Mouse (Mus musculus): Measurements from ENCODE around the gene Foxp1. TPM values are rescaled to one million over a fixed set of nuclear protein-coding genes. Genes with fewer than 3 reads are reported as not detected.
A peak's percentile ranks its signal among the peaks of the same experiment; 100 is the strongest.

The Foxp1 gene
- polyA plus RNA-seq, 2 experiments, result 101 to 166 TPM

DNA sequence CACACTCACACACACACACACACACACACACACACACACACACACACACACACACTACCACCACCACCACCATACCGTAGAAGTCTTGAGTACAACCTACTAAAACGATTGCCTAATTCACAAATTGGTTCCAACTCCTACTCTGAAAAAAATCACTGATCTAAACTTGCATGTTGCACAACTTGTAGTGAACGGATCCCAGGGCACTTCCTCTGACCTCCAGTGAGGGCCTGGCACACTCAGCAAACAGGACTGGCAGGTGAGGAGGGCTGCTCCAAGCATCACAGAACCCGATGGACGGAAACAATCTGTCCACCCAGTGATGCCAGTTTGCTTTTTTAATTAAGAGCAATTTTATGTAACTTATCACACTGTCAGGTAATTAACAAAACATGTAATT is 269.7 kb downstream of the Foxp1 start:
- no peaks in the 10 kb centered on the region for H3K36me3 ChIP-seq (ENCODE audit: control insufficient read depth, insufficient read depth, low read length)
- H3K9me3 ChIP-seq (ENCODE audit: control insufficient read depth, low read length), result no peaks in the 10 kb centered on the region
- H3K4me2 ChIP-seq (replicated peaks; ENCODE audit: low read depth, low read length, severe bottlenecking), result no peak overlapping the region
- H3K27me3 ChIP-seq (ENCODE audit: control insufficient read depth, insufficient read depth, low read length), result no peaks in the 10 kb centered on the region
- 72% methylated on average over 5 of the region's 5 CpGs for WGBS
- H3K4me1 ChIP-seq (ENCODE audit: control insufficient read depth, insufficient read depth, low read length), result no peaks in the 10 kb centered on the region
- ATAC-seq (ENCODE audit: low FRiP score, low read depth) (no peak), DNase-seq (ENCODE audit: low spot score) (no peak)
- no peak overlapping the region for H3K9ac ChIP-seq (ENCODE audit: low read depth, low read length, severe bottlenecking)
- TF ChIP-seq POLR2A (IDR thresholded peaks at IDR 0.05; ENCODE audit: borderline replicate concordance, extremely low read depth, insufficient read depth, insufficient read length), result no peak
- H3K4me3 ChIP-seq (replicated peaks; ENCODE audit: low read length), result no peak overlapping the region
- no peak overlapping the region for H3K27ac ChIP-seq (replicated peaks; ENCODE audit: low read depth, low read length)

DNA sequence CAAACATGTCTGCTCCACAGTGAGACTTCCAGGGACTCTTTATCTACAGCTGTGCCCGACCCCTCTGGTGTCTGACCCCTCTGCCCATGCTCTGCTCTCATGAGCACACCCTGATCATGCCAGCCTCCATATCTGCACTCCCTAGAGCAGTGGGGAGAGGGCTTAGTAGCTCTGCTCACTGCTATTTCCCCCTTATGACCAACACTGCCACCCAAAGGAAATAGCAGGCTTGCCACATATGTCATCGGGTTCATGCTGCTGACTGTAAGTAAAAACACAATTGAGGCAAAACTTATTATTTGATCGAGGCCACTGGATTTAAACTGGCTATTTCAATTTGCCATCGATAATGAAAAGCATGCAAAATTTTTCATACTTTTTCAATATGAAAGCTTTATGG is 270.6 kb downstream of the Foxp1 start:
- Histone ChIP-seq H3K36me3 (ENCODE audit: control insufficient read depth, insufficient read depth, low read length) (no peaks in the 10 kb centered on the region), H3K9me3 (ENCODE audit: control insufficient read depth, low read length) (no peaks in the 10 kb centered on the region), H3K4me3 (replicated peaks; ENCODE audit: low read length) (no peak overlapping the region), H3K9ac (ENCODE audit: low read depth, low read length, severe bottlenecking) (no peak overlapping the region), H3K4me1 (ENCODE audit: control insufficient read depth, insufficient read depth, low read length) (no peaks in the 10 kb centered on the region), H3K27ac (replicated peaks; ENCODE audit: low read depth, low read length) (no peak overlapping the region), H3K4me2 (replicated peaks; ENCODE audit: low read depth, low read length, severe bottlenecking) (no peak overlapping the region), H3K27me3 (ENCODE audit: control insufficient read depth, insufficient read depth, low read length) (no peaks in the 10 kb centered on the region)
- no peak for TF ChIP-seq POLR2A (IDR thresholded peaks at IDR 0.05; ENCODE audit: borderline replicate concordance, extremely low read depth, insufficient read depth, insufficient read length)
- DNase-seq (ENCODE audit: low spot score) (no peak), ATAC-seq (ENCODE audit: low FRiP score, low read depth) (no peak)
- 87% methylated on average over 4 of the region's 4 CpGs for WGBS

DNA sequence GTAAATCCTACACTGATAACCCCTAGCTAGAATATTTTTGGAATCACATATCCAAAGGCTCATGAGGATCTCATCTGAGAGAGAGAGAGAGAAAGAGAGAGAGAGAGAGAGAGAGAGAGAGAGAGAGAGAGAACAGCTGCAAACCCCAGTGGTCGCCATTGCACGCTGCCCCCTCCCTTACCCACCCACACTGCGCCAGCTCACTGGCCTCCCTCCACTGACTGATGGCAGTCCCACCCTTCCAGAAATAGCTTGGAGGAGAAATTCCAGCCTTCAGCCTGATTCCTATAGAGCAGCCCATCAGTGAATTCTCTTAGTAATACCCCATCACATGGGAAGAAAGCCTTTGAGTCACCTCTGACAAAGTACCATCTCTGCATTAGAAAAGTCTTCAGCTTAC is 271.3 kb downstream of the Foxp1 start:
- H3K4me1 ChIP-seq (ENCODE audit: control insufficient read depth, insufficient read depth, low read length), result no peaks in the 10 kb centered on the region
- H3K27me3 ChIP-seq (ENCODE audit: control insufficient read depth, insufficient read depth, low read length), result no peaks in the 10 kb centered on the region
- no peak overlapping the region for H3K4me3 ChIP-seq (replicated peaks; ENCODE audit: low read length)
- no peaks in the 10 kb centered on the region for H3K9me3 ChIP-seq (ENCODE audit: control insufficient read depth, low read length)
- TF ChIP-seq POLR2A (IDR thresholded peaks at IDR 0.05; ENCODE audit: borderline replicate concordance, extremely low read depth, insufficient read depth, insufficient read length), result no peak
- ATAC-seq (ENCODE audit: low FRiP score, low read depth) (peak; percentile 60), DNase-seq (ENCODE audit: low spot score) (no peak)
- 87% methylated on average over 3 of the region's 3 CpGs for WGBS
- H3K27ac ChIP-seq (replicated peaks; ENCODE audit: low read depth, low read length), result no peak overlapping the region
- no peak overlapping the region for H3K9ac ChIP-seq (ENCODE audit: low read depth, low read length, severe bottlenecking)
- no peak overlapping the region for H3K4me2 ChIP-seq (replicated peaks; ENCODE audit: low read depth, low read length, severe bottlenecking)
- H3K36me3 ChIP-seq (ENCODE audit: control insufficient read depth, insufficient read depth, low read length), result no peaks in the 10 kb centered on the region

GRCm38 (mm10) chr6:99249496-99250030 is 273.0 kb downstream of the Foxp1 start:
- no peaks in the 10 kb centered on the region for H3K9me3 ChIP-seq (ENCODE audit: control insufficient read depth, low read length)
- H3K9ac ChIP-seq (ENCODE audit: low read depth, low read length, severe bottlenecking), result no peak overlapping the region
- TF ChIP-seq POLR2A (IDR thresholded peaks at IDR 0.05; ENCODE audit: borderline replicate concordance, extremely low read depth, insufficient read depth, insufficient read length), result no peak
- H3K4me2 ChIP-seq (replicated peaks; ENCODE audit: low read depth, low read length, severe bottlenecking), result no peak overlapping the region
- H3K4me3 ChIP-seq (replicated peaks; ENCODE audit: low read length), result no peak overlapping the region
- ATAC-seq (ENCODE audit: low FRiP score, low read depth), result no peak
- WGBS, result 81% methylated on average over 5 of the region's 5 CpGs
- no peaks in the 10 kb centered on the region for H3K36me3 ChIP-seq (ENCODE audit: control insufficient read depth, insufficient read depth, low read length)
- no peak for DNase-seq (ENCODE audit: low spot score)
- H3K27me3 ChIP-seq (ENCODE audit: control insufficient read depth, insufficient read depth, low read length), result no peaks in the 10 kb centered on the region
- no peak overlapping the region for H3K27ac ChIP-seq (replicated peaks; ENCODE audit: low read depth, low read length)
- H3K4me1 ChIP-seq (ENCODE audit: control insufficient read depth, insufficient read depth, low read length), result no peaks in the 10 kb centered on the region

DNA sequence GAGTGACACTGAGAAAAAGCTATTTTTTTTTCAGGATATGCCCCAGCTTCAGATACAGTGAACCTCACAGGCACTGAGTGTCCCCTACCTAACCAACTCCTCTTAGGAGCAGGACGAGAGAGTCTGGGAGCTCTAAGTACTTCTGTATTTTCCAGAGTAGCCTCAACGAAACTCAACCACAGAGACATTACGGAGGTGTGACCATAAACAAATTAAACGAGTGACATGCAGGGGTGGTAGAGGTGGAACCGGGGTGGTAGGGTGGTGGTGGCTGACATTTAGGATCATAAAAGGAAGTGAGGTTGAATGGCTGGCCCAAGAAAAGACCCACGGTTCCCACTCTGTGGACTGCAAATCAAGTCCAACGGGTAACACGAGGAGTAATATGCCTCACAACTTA is 274.1 kb downstream of the Foxp1 start:
- H3K9ac ChIP-seq (ENCODE audit: low read depth, low read length, severe bottlenecking), result no peak overlapping the region
- WGBS, result 57% methylated on average over 8 of the region's 8 CpGs
- no peaks in the 10 kb centered on the region for H3K9me3 ChIP-seq (ENCODE audit: control insufficient read depth, low read length)
- H3K4me2 ChIP-seq (replicated peaks; ENCODE audit: low read depth, low read length, severe bottlenecking), result no peak overlapping the region
- no peaks in the 10 kb centered on the region for H3K4me1 ChIP-seq (ENCODE audit: control insufficient read depth, insufficient read depth, low read length)
- H3K4me3 ChIP-seq (replicated peaks; ENCODE audit: low read length), result no peak overlapping the region
- no peak for TF ChIP-seq POLR2A (IDR thresholded peaks at IDR 0.05; ENCODE audit: borderline replicate concordance, extremely low read depth, insufficient read depth, insufficient read length)
- no peak for DNase-seq (ENCODE audit: low spot score)
- H3K36me3 ChIP-seq (ENCODE audit: control insufficient read depth, insufficient read depth, low read length), result no peaks in the 10 kb centered on the region
- no peak overlapping the region for H3K27ac ChIP-seq (replicated peaks; ENCODE audit: low read depth, low read length)
- no peak for ATAC-seq (ENCODE audit: low FRiP score, low read depth)
- H3K27me3 ChIP-seq (ENCODE audit: control insufficient read depth, insufficient read depth, low read length), result no peaks in the 10 kb centered on the region
